Mouse (Mus musculus) ES-E14 (cell line): ENCODE data around the gene Ubc. TPM values are rescaled to one million over a fixed set of nuclear protein-coding genes. Genes with fewer than 3 reads are reported as not detected.

Experiments
- DNase-seq: peaks from one replicate; pipeline ENCODE4 v3.0.0-alpha.2; 2013; ENCODE audit warnings: low read depth, low spot score
- H3K27ac ChIP-seq: 2 replicates; pipeline ENCODE4 v1.5.1; 2012; ENCODE audit warnings: low read depth, mild to moderate bottlenecking, low read length, moderate library complexity, mixed read lengths; ENCODE audit not compliant: poor library complexity, insufficient read depth, severe bottlenecking
- H3K36me3 ChIP-seq: 2 replicates; pipeline ENCODE4 v1.6.1; 2012; ENCODE audit warnings: mild to moderate bottlenecking, low read length, moderate library complexity, mixed read lengths; ENCODE audit not compliant: control insufficient read depth, poor library complexity, insufficient read depth, severe bottlenecking
- H3K4me1 ChIP-seq, 2 experiments: fragments of 150-350 bp in 1 of 2; sonication (generic) in 1 of 2; 2 replicates each; pipeline ENCODE4 v1.6.1; 2012; ENCODE audit warnings: low read length in 2 of 2, mild to moderate bottlenecking in 1 of 2, mixed read lengths in 1 of 2; ENCODE audit not compliant: control insufficient read depth in 2 of 2, insufficient read depth in 2 of 2, poor library complexity in 1 of 2
- H3K4me3 ChIP-seq, 2 experiments: fragments of 150-350 bp in 1 of 2; sonication (generic) in 1 of 2; 2 replicates each; pipeline ENCODE4 v1.5.1; 2012; ENCODE audit warnings: low read length in 2 of 2, low read depth in 1 of 2, mild to moderate bottlenecking in 1 of 2, mixed read lengths in 1 of 2; ENCODE audit not compliant: insufficient read depth in 1 of 2, poor library complexity in 1 of 2, severe bottlenecking in 1 of 2
- H3K9ac ChIP-seq: 2 replicates; pipeline ENCODE4 v1.6.1; 2012; ENCODE audit warnings: low read depth, mild to moderate bottlenecking, low read length, mixed read lengths; ENCODE audit not compliant: poor library complexity, insufficient read depth, severe bottlenecking
- H3K9me3 ChIP-seq: fragments of 150-350 bp; sonication (generic); 2 replicates; pipeline ENCODE4 v1.6.1; 2012; ENCODE audit warnings: low read depth, mild to moderate bottlenecking, low read length; ENCODE audit not compliant: control insufficient read depth, insufficient read depth
- CHD2 ChIP-seq: IDR thresholded peaks from 2 replicates; pipeline ENCODE4 v1.6.1; 2014; ENCODE audit warnings: mild to moderate bottlenecking, low read depth, low read length, inconsistent platforms
- HCFC1 ChIP-seq: IDR thresholded peaks from 2 replicates; pipeline ENCODE4 v1.6.1; 2012; ENCODE audit warnings: low read length, inconsistent platforms, borderline replicate concordance; ENCODE audit not compliant: insufficient read depth
- MAFK ChIP-seq: IDR thresholded peaks from 2 replicates; pipeline ENCODE4 v1.6.1; 2014; ENCODE audit warnings: mild to moderate bottlenecking, low read depth, low read length, inconsistent platforms; ENCODE audit not compliant: insufficient read depth
- ZC3H11A ChIP-seq: IDR thresholded peaks from 2 replicates; pipeline ENCODE4 v1.6.1; 2012; ENCODE audit warnings: low read depth, mild to moderate bottlenecking, inconsistent platforms, low read length, borderline replicate concordance
- ZNF384 ChIP-seq: IDR thresholded peaks from 2 replicates; pipeline ENCODE4 v1.6.1; 2012; ENCODE audit warnings: low read depth, low read length, inconsistent platforms
- in situ Hi-C, 2 experiments: fragments of 600-800 bp; cut with MboI; formaldehyde crosslinking; loops; one replicate each; pipeline ENCODE4 v1.15.1; 2025; ENCODE audit warnings: low sequenced_read_pairs in 2 of 2, inconsistent platforms in 1 of 2; ENCODE audit not compliant: unreplicated experiment in 2 of 2
- total RNA-seq: library from RNA; depleted of rRNA; stranded (reverse); fragments of 300-350 nt; gene quantifications from 2 replicates; pipeline ENCODE4 v1.2.3, GENCODE M21; 2012

Gene Ubc
- total RNA-seq, 1 experiment, result 1,120 TPM

- no peak for DNase-seq
- peak; percentile 84 for TF ChIP-seq ZNF384
- no peak for TF ChIP-seq MAFK
- H3K27ac ChIP-seq, result 0 out of 2 replicates have a peak overlapping the region, but pooled peaks have one; percentile 5
- H3K36me3 ChIP-seq, result no peaks in the 10 kb centered on the region
- no peak overlapping the region for H3K4me3 ChIP-seq
- no peaks in the 10 kb centered on the region for H3K9me3 ChIP-seq
- H3K4me1 ChIP-seq, result peaks cover 0 to 12% of the 10 kb centered on the region in 2 experiments; a peak in 1 of 4 replicates
- H3K9ac ChIP-seq, result no peak overlapping the region
- in situ Hi-C loops, result no loop called here
Measured at GRCm38 (mm10) chr5:125400903-125401302, 10.9 kb upstream of the Ubc start.

GRCm38 (mm10) chr5:125395008-125395407 lies 5.0 kb upstream of the Ubc start:
- Histone ChIP-seq H3K4me3 (0 out of 4 replicates have a peak overlapping the region, but pooled peaks have one; percentile 11 to 19), H3K9ac (peak overlapping the region; percentile 46; the same call in 1 of the 2 replicates), H3K4me1 (peaks cover 3 to 7% of the 10 kb centered on the region in 2 experiments; a peak in 2 of 4 replicates), H3K27ac (peak overlapping the region; percentile 98), H3K9me3 (no peaks in the 10 kb centered on the region), H3K36me3 (no peaks in the 10 kb centered on the region)
- in situ Hi-C loops, result no loop called here
- DNase-seq, result no peak
- TF ChIP-seq ZNF384, result no peak
- TF ChIP-seq ZC3H11A, result no peak
- no peak for TF ChIP-seq MAFK
- no peak for TF ChIP-seq CHD2
- TF ChIP-seq HCFC1, result no peak

- Histone ChIP-seq H3K4me3 (peak overlapping the region; percentile 31 to 44; a peak in 3 of 4 replicates), H3K9ac (peak overlapping the region; percentile 75), H3K9me3 (no peaks in the 10 kb centered on the region), H3K36me3 (peaks cover 2% of the 10 kb centered on the region; the same call in 1 of the 2 replicates), H3K4me1 (peaks cover 3 to 7% of the 10 kb centered on the region in 2 experiments; a peak in 2 of 4 replicates), H3K27ac (peak overlapping the region; percentile 98)
- DNase-seq, result peak; percentile 79
- TF ChIP-seq CHD2 (no peak; the same call in 1 of the 2 replicates), ZC3H11A (no peak), HCFC1 (no peak), MAFK (0 out of 2 replicates have a peak, but pooled peaks have one; percentile 9), ZNF384 (peak; percentile 87)
- in situ Hi-C loops, result no loop called here
Measured at GRCm38 (mm10) chr5:125393622-125394603, 3.9 kb upstream of the Ubc start.

GRCm38 (mm10) chr5:125392977-125393621 lies 3.1 kb upstream of the Ubc start:
- TF ChIP-seq ZNF384 (no peak), CHD2 (peak; percentile 68), HCFC1 (no peak), MAFK (peak; percentile 56)
- DNase-seq, result peak; percentile 96
- H3K4me1 ChIP-seq, result peaks cover 3 to 7% of the 10 kb centered on the region in 2 experiments; a peak in 2 of 4 replicates
- in situ Hi-C loops, result no loop called here
- no peaks in the 10 kb centered on the region for H3K9me3 ChIP-seq
- peak overlapping the region; percentile 98 for H3K27ac ChIP-seq
- H3K9ac ChIP-seq, result peak overlapping the region; percentile 75
- peak overlapping the region; percentile 31 to 44; a peak in 3 of 4 replicates for H3K4me3 ChIP-seq
- peaks cover 10% of the 10 kb centered on the region for H3K36me3 ChIP-seq
